18 mouse cellular contexts compared by ENCODE assay signal in the genomic region with DNA sequence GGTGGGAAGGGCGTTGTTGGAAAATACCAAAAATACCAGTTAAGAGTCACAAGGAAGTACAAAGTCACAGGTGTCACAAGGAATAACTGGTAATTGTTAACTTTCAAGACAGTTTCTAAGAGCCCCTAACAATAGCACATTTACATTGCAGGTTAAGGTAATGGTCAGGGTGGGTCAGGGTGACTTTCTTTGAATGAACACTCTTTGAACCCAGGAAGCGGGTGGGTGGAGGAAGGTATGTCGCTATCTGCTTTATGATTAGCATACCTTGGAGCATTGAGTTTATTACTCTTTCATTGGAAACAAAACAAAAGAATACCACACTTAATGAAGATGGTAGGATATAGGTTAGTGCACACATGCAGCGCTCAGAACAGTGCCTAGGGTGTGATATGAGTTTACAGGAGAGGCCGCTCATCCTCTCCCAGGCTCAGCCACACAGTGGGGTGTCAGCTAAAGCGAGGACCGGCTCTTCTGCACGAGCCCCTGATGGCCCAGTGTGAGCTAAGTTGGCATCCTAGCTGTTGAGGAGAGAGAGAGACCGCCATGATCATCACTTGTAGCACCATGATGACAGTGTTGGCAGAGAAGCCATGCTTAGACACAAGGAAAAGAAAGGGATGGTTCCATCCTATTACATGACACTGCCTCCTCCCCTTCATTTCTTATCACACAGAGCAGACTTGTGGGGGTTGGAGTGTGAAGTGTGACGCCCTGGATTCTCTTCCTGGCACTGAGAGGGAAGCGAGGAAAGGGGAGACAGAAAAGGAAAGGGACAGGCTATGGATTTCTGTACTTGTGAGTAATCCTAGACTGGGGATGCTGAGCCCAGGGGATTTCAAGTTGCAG. TPM values are rescaled to one million over a fixed set of nuclear protein-coding genes. Genes with fewer than 3 reads are reported as not detected.
DNase-seq lines count a peak whose midpoint lies in the region; ATAC-seq and TF ChIP-seq lines count a peak whose summit lies in the region.
"Had no signal": no experiment of that assay in that cellular context is flagged by ENCODE, and none has a peak within 500 bp of the region (broad histone marks: within the 10 kb centered on the region; RNA-seq: fewer than 3 reads in every experiment).

No protein-coding gene starts in this region.

- H3K36me3 ChIP-seq in forebrain, embryonic 10.5 days (replicated peaks) = peaks cover 77% of the 10 kb centered on the region
- peaks cover 2% of the 10 kb centered on the region for H3K36me3 ChIP-seq in forebrain, embryonic 15.5 days
- H3K36me3 ChIP-seq in stomach, embryonic 15.5 days = no peaks in the 10 kb centered on the region
- 0 out of 2 replicates have a peak, but pooled peaks cover 2% of the 10 kb centered on the region for H3K36me3 ChIP-seq in stomach, postnatal 0 days (ENCODE audit: control insufficient read depth, insufficient read depth, low read length)
- peaks cover 5% of the 10 kb centered on the region; the same call in 1 of the 2 replicates for H3K36me3 ChIP-seq in liver, embryonic 11.5 days (ENCODE audit: control insufficient read depth, insufficient read depth, low read length)

- no peak for TF ChIP-seq EP300 in stomach, postnatal 0 days (optimal IDR thresholded peaks at IDR 0.05)

- no peak for TF ChIP-seq CTCF in stomach, postnatal 0 days (IDR thresholded peaks at IDR 0.05; ENCODE audit: low read depth)

- H3K4me1 ChIP-seq in forebrain, embryonic 10.5 days = peaks cover 7% of the 10 kb centered on the region
- H3K4me1 ChIP-seq in forebrain, embryonic 15.5 days = peaks cover 12% of the 10 kb centered on the region
- H3K4me1 ChIP-seq in stomach, embryonic 15.5 days = peaks cover 3% of the 10 kb centered on the region; the same call in 1 of the 2 replicates
- H3K4me1 ChIP-seq in stomach, postnatal 0 days (replicated peaks; ENCODE audit: control insufficient read depth, insufficient read depth) = no peaks in the 10 kb centered on the region
- peaks cover 22% of the 10 kb centered on the region for H3K4me1 ChIP-seq in liver, embryonic 11.5 days (replicated peaks; ENCODE audit: control insufficient read depth, insufficient read depth, low read length)

- no peak overlapping the region for H3K9ac ChIP-seq in forebrain, embryonic 15.5 days (replicated peaks)
- H3K9ac ChIP-seq in stomach, embryonic 15.5 days = no peak overlapping the region
- no peak overlapping the region for H3K9ac ChIP-seq in stomach, postnatal 0 days (ENCODE audit: low read length)
- H3K9ac ChIP-seq in liver, embryonic 11.5 days (ENCODE audit: low read depth, low read length) = peak overlapping the region; percentile 49; the same call in 1 of the 2 replicates
- H3K9ac ChIP-seq: embryonic facial prominence, embryonic 13.5 days; limb, embryonic 13.5 days had no signal

- ATAC-seq in forebrain, embryonic 15.5 days (replicated peaks) = no peak
- peak; percentile 75; the same call in 1 of the 2 replicates for ATAC-seq in stomach, embryonic 15.5 days (ENCODE audit: insufficient read depth, low FRiP score, low read depth)
- no peak for ATAC-seq in stomach, postnatal 0 days (ENCODE audit: low FRiP score, low TSS enrichment)
- ATAC-seq in liver, embryonic 11.5 days (replicated peaks; ENCODE audit: low FRiP score) = peak; percentile 88
- ATAC-seq: forebrain, embryonic 16.5 days had no signal

- no peaks in the 10 kb centered on the region for H3K27me3 ChIP-seq in forebrain, embryonic 10.5 days (ENCODE audit: poor library complexity, severe bottlenecking)
- no peaks in the 10 kb centered on the region for H3K27me3 ChIP-seq in forebrain, embryonic 15.5 days
- H3K27me3 ChIP-seq in stomach, embryonic 15.5 days (replicated peaks) = no peaks in the 10 kb centered on the region
- H3K27me3 ChIP-seq in stomach, postnatal 0 days (ENCODE audit: control insufficient read depth, insufficient read depth, low read length) = no peaks in the 10 kb centered on the region
- no peaks in the 10 kb centered on the region for H3K27me3 ChIP-seq in liver, embryonic 11.5 days (replicated peaks; ENCODE audit: control insufficient read depth, insufficient read depth, low read length)
- H3K27me3 ChIP-seq: embryonic facial prominence, embryonic 13.5 days; limb, embryonic 13.5 days had no signal

- WGBS in forebrain, embryonic 10.5 days = 91% methylated on average over 11 of the region's 11 CpGs
- 88% methylated on average over 11 of the region's 11 CpGs for WGBS in forebrain, embryonic 15.5 days
- WGBS in stomach, embryonic 15.5 days = 77% methylated on average over 11 of the region's 11 CpGs
- 76% methylated on average over 11 of the region's 11 CpGs for WGBS in stomach, postnatal 0 days
- 67% methylated on average over 11 of the region's 11 CpGs for WGBS in liver, embryonic 11.5 days

- H3K4me2 ChIP-seq in forebrain, embryonic 15.5 days (replicated peaks) = no peak overlapping the region
- H3K4me2 ChIP-seq in stomach, embryonic 15.5 days = no peak overlapping the region
- H3K4me2 ChIP-seq in stomach, postnatal 0 days (replicated peaks; ENCODE audit: low read depth) = no peak overlapping the region
- H3K4me2 ChIP-seq in liver, embryonic 11.5 days = peak overlapping the region; percentile 50
- H3K4me2 ChIP-seq: embryonic facial prominence, embryonic 13.5 days; limb, embryonic 13.5 days had no signal

- no peak for DNase-seq in forebrain, embryonic 10.5 days (ENCODE audit: extremely low spot score, low spot score)
- no peak for DNase-seq in stomach, postnatal 0 days (ENCODE audit: low spot score)
- no peak for DNase-seq in liver, embryonic 11.5 days (ENCODE audit: low spot score)
- no peak for DNase-seq in layer of hippocampus, adult 11-12 months (ENCODE audit: low spot score)
- no peak for DNase-seq in layer of hippocampus, postnatal 36 days
- no peak for DNase-seq in cerebellum, postnatal 4 days (ENCODE audit: low spot score in 2 of 2)
- DNase-seq: cerebellum, postnatal 25 days; gastrocnemius, postnatal 36 days; heart, postnatal 4 days; kidney, postnatal 25 days; lung, postnatal 36 days; right cerebral cortex, postnatal 14 days had no signal

- H3K9me3 ChIP-seq in forebrain, embryonic 10.5 days = no peaks in the 10 kb centered on the region
- H3K9me3 ChIP-seq in forebrain, embryonic 15.5 days = no peaks in the 10 kb centered on the region
- H3K9me3 ChIP-seq in stomach, embryonic 15.5 days = no peaks in the 10 kb centered on the region
- H3K9me3 ChIP-seq in stomach, postnatal 0 days (ENCODE audit: control insufficient read depth, low read length) = no peaks in the 10 kb centered on the region
- no peaks in the 10 kb centered on the region for H3K9me3 ChIP-seq in liver, embryonic 11.5 days (ENCODE audit: control insufficient read depth, low read length)
- H3K9me3 ChIP-seq: embryonic facial prominence, embryonic 13.5 days; G1E; limb, embryonic 13.5 days had no signal

- peak overlapping the region; percentile 51; the same call in 1 of the 2 replicates for H3K27ac ChIP-seq in forebrain, embryonic 10.5 days
- H3K27ac ChIP-seq in forebrain, embryonic 15.5 days (replicated peaks) = no peak overlapping the region
- H3K27ac ChIP-seq in stomach, embryonic 15.5 days = 0 out of 2 replicates have a peak overlapping the region, but pooled peaks have one; percentile 7
- H3K27ac ChIP-seq in stomach, postnatal 0 days (replicated peaks) = no peak overlapping the region
- peak overlapping the region; percentile 79 for H3K27ac ChIP-seq in liver, embryonic 11.5 days (ENCODE audit: low read depth, low read length)
- H3K27ac ChIP-seq: embryonic facial prominence, embryonic 13.5 days; limb, embryonic 13.5 days had no signal

- H3K4me3 ChIP-seq in forebrain, embryonic 10.5 days = no peak overlapping the region
- no peak overlapping the region for H3K4me3 ChIP-seq in forebrain, embryonic 15.5 days
- H3K4me3 ChIP-seq in stomach, embryonic 15.5 days (replicated peaks) = no peak overlapping the region
- no peak overlapping the region for H3K4me3 ChIP-seq in stomach, postnatal 0 days (ENCODE audit: low read depth, low read length)
- no peak overlapping the region for H3K4me3 ChIP-seq in liver, embryonic 11.5 days (ENCODE audit: low read depth, low read length)
- H3K4me3 ChIP-seq: embryonic facial prominence, embryonic 13.5 days; limb, embryonic 13.5 days had no signal

RNA-seq across cellular contexts. Expression of gene Zfp553, which starts 7.5 kb away (rescaled TPM):
- polyA plus RNA-seq in forebrain, embryonic 10.5 days (2016; fragmentation: Nextera tagmentation; extraction: Ambion mirVana) = 74.7 and 78.3 TPM in 2 replicates
- 70.7 and 71.5 TPM in 2 replicates for polyA plus RNA-seq in forebrain, embryonic 15.5 days (2015; fragmentation: Nextera tagmentation; extraction: Ambion mirVana)
- polyA plus RNA-seq in stomach, embryonic 15.5 days (2015; fragmentation: Nextera tagmentation; extraction: Ambion mirVana) = 33.9 and 34.8 TPM in 2 replicates
- 11.4 and 12.2 TPM in 2 replicates for polyA plus RNA-seq in stomach, postnatal 0 days (2015; fragmentation: Nextera tagmentation; extraction: Ambion mirVana)
- polyA plus RNA-seq in liver, embryonic 11.5 days (2014; fragmentation: Nextera tagmentation; extraction: Ambion mirVana) = 17.2 TPM in 2 replicates
- 10 to 100 TPM; 21.0 TPM for total RNA-seq in layer of hippocampus, postnatal 36 days (2021)

RNA-seq across cellular contexts. Expression of gene Sept1, which starts 7.6 kb away (rescaled TPM):
- 30.3 and 32.3 TPM in 2 replicates for polyA plus RNA-seq in forebrain, embryonic 10.5 days (2016; fragmentation: Nextera tagmentation; extraction: Ambion mirVana)
- 21.8 and 27.8 TPM in 2 replicates for polyA plus RNA-seq in forebrain, embryonic 15.5 days (2015; fragmentation: Nextera tagmentation; extraction: Ambion mirVana)
- 17.7 and 19.2 TPM in 2 replicates for polyA plus RNA-seq in stomach, embryonic 15.5 days (2015; fragmentation: Nextera tagmentation; extraction: Ambion mirVana)
- polyA plus RNA-seq in stomach, postnatal 0 days (2015; fragmentation: Nextera tagmentation; extraction: Ambion mirVana) = 7.0 and 7.9 TPM in 2 replicates
- polyA plus RNA-seq in liver, embryonic 11.5 days (2014; fragmentation: Nextera tagmentation; extraction: Ambion mirVana) = 14.9 and 17.5 TPM in 2 replicates
- total RNA-seq in layer of hippocampus, postnatal 36 days (2021) = 1 to 10 TPM; 5.2 to 5.4 TPM

RNA-seq across cellular contexts. Expression of gene Mylpf, which starts 16.7 kb away (rescaled TPM):
- polyA plus RNA-seq in forebrain, embryonic 10.5 days (2016; fragmentation: Nextera tagmentation; extraction: Ambion mirVana) = 10.7 and 10.8 TPM in 2 replicates
- polyA plus RNA-seq in forebrain, embryonic 15.5 days (2015; fragmentation: Nextera tagmentation; extraction: Ambion mirVana) = 6.1 and 6.3 TPM in 2 replicates
- 18.6 and 31.0 TPM in 2 replicates for polyA plus RNA-seq in stomach, embryonic 15.5 days (2015; fragmentation: Nextera tagmentation; extraction: Ambion mirVana)
- 11.7 and 15.9 TPM in 2 replicates for polyA plus RNA-seq in stomach, postnatal 0 days (2015; fragmentation: Nextera tagmentation; extraction: Ambion mirVana)
- 31.5 and 33.6 TPM in 2 replicates for polyA plus RNA-seq in liver, embryonic 11.5 days (2014; fragmentation: Nextera tagmentation; extraction: Ambion mirVana)
- total RNA-seq in layer of hippocampus, postnatal 36 days (2021) = 1 to 10 TPM in 1 of 2 experiments, not detected in 1; 1.1 TPM

RNA-seq across cellular contexts. Expression of gene Tbc1d10b, which starts 17.1 kb away (rescaled TPM):
- 27.3 and 29.2 TPM in 2 replicates for polyA plus RNA-seq in forebrain, embryonic 10.5 days (2016; fragmentation: Nextera tagmentation; extraction: Ambion mirVana)
- 33.6 and 35.1 TPM in 2 replicates for polyA plus RNA-seq in forebrain, embryonic 15.5 days (2015; fragmentation: Nextera tagmentation; extraction: Ambion mirVana)
- polyA plus RNA-seq in stomach, embryonic 15.5 days (2015; fragmentation: Nextera tagmentation; extraction: Ambion mirVana) = 24.3 and 24.4 TPM in 2 replicates
- polyA plus RNA-seq in stomach, postnatal 0 days (2015; fragmentation: Nextera tagmentation; extraction: Ambion mirVana) = 11.7 and 12.1 TPM in 2 replicates
- polyA plus RNA-seq in liver, embryonic 11.5 days (2014; fragmentation: Nextera tagmentation; extraction: Ambion mirVana) = 28.2 and 29.0 TPM in 2 replicates
- 100 to 1,000 TPM; 107 to 108 TPM for total RNA-seq in layer of hippocampus, postnatal 36 days (2021)

RNA-seq across cellular contexts. Expression of gene Zfp771, which starts 18.7 kb away (rescaled TPM):
- 55.8 and 57.7 TPM in 2 replicates for polyA plus RNA-seq in forebrain, embryonic 10.5 days (2016; fragmentation: Nextera tagmentation; extraction: Ambion mirVana)
- polyA plus RNA-seq in forebrain, embryonic 15.5 days (2015; fragmentation: Nextera tagmentation; extraction: Ambion mirVana) = 65.2 and 65.9 TPM in 2 replicates
- 57.9 and 63.1 TPM in 2 replicates for polyA plus RNA-seq in stomach, embryonic 15.5 days (2015; fragmentation: Nextera tagmentation; extraction: Ambion mirVana)
- 27.3 and 29.6 TPM in 2 replicates for polyA plus RNA-seq in stomach, postnatal 0 days (2015; fragmentation: Nextera tagmentation; extraction: Ambion mirVana)
- 45.9 and 47.3 TPM in 2 replicates for polyA plus RNA-seq in liver, embryonic 11.5 days (2014; fragmentation: Nextera tagmentation; extraction: Ambion mirVana)
- total RNA-seq in layer of hippocampus, postnatal 36 days (2021) = 10 to 100 TPM; 69.3 to 74.9 TPM

Comparison
In these comparisons a context has a peak if more than half of its experiments do, and no peak if none do; other contexts are left out.
1. H3K27ac ChIP-seq: peak in forebrain, embryonic 10.5 days (single experiment), stomach, embryonic 15.5 days (single experiment) and liver, embryonic 11.5 days (single experiment); none in forebrain, embryonic 15.5 days (single experiment) and stomach, postnatal 0 days (single experiment).
2. ATAC-seq: peak in stomach, embryonic 15.5 days (single experiment) and liver, embryonic 11.5 days (single experiment); none in forebrain, embryonic 15.5 days (single experiment) and stomach, postnatal 0 days (single experiment).